Mouse (Mus musculus): ENCODE results near the gene Eef1b2. TPM values are rescaled to one million over a fixed set of nuclear protein-coding genes. Genes with fewer than 3 reads are reported as not detected.

Gene Eef1b2
- total RNA-seq, 2 experiments from 2014 or later = 413 to 418 TPM

DNA sequence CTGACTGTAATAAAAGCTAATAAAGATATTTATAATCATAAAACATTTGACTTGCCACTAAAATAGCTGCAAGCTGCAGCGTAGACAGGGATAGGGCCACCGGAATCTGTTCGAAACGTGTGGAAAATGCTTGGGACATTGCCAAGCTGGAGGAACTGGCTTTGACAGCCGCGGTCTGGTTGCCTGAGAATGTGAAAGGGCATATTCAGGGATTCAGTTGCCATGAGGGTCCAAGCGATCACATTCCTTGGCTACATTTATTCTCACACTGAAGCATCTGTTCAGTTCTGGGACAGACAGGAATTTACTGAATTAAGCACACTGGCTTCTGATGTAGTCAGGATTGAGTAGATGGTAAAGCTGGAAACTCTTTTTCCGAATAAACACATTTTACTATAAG lies 14.2 kb downstream of the Eef1b2 start:
- intact Hi-C loops (cut with DNase I) = no loop called here
- no peak for DNase-seq

DNA sequence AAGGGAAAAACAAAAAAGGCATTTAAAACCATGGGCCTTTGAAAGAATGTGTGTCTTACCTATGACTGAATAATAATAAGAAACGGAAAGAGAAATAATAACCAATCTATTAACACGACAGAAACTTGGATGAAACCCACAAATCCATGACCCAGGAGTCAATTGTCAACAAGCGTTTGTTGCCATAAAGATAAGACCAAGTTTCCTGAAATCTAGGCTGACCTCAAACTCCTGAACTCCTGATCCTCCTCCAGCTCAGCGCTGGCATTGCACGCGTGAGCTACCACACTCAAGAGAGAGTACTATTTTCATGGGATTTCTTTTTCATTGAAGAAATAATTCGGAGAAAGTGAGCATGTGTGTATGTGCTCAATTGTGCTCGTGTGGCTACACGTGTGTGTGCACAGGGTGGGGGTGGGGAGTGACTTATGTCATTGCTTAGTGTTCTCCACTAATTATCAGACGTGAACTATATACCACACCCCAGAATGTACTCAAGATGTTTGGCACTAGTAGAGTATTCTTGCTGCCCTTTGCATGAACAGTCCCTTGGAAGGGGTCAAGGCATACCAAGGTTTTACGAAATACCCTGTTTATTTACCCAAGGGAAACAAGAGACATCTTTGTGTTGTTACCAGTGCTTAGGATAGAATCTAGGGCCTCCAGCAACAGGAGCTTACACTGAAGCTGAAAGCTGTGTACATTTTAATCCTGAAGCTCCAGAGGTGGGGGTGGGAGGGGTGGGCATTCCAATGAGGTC lies 15.9 kb downstream of the Eef1b2 start:
- intact Hi-C loops (cut with DNase I) = no loop called here

DNA sequence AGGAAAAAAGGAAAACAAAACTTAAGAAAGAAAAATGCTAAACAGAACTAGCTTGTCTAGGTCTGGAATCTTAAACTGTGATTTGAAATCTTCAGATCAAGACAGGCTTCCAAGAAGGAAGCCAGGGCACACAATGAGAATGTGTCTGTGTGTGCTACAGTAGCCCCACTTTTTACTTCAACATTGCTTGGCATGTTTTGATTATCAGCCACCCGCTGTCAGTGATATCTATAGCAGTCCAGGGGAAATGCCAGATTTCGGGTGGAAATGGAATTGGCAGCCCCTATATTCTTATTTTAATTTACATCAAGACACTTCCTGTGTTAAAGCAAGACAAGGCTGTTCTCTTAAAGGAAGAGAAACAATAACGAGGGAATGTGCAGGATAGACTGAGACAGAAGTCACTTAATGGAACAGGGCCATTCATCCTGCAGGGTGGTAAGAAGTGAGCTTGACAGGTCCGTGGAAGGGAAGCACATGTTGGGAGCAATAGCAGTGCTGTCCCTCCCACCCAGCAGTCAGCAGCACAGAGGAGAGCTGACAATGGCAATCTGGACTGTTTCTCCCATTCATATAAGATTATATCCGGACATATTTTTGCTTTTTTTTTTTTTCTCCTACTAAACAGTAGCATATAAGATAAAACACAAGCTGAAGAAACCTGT lies 19.4 kb downstream of the Eef1b2 start:
- DNase-seq = no peak

More for the DNA sequence above, 15.9 kb downstream of the Eef1b2 start:
- no peak for DNase-seq

DNA sequence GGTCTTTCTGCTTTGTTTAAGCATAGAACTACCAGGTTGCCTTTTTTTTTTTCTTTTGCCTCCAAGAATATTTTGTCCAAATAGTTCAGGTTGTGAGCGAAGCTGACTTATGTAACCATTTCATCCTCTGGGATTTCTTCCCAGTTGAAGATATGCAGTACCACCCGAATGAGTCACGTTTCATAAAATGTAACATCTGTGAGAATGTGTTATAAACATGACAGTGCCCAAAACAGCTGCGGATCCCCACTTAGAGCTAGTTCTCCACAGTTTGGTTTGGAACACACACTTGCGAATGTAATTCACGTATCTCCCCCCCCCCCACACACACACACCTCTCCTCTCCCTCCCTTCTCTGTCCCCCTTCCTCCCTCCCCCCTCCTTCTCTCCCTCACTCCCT lies 22.8 kb downstream of the Eef1b2 start:
- intact Hi-C loops (cut with DNase I) = no loop called here
- no peak for DNase-seq

More for the DNA sequence above, 19.4 kb downstream of the Eef1b2 start:
- intact Hi-C loops (cut with DNase I) = no loop called here

DNA sequence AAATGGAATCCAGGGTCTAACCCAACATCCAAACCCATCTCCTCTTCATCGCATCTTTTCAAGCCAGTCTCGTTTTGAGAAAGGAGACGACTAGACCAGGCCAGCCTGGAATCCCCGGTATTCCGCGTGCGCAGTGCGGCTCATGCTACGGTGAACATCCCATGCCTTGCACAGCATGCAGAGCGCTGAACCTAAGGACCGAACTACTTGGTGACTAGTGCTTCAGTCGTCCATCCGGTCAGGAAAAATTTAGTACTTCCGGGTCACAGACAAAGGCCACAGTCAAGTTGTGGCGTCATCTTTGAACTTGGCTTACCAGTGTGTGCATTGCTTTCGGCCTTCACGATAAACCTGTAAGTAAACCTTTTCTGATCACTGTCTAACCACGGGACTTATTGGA lies 23.7 kb downstream of the Eef1b2 start:
- no peak for DNase-seq
- intact Hi-C loops (cut with DNase I) = no loop called here

DNA sequence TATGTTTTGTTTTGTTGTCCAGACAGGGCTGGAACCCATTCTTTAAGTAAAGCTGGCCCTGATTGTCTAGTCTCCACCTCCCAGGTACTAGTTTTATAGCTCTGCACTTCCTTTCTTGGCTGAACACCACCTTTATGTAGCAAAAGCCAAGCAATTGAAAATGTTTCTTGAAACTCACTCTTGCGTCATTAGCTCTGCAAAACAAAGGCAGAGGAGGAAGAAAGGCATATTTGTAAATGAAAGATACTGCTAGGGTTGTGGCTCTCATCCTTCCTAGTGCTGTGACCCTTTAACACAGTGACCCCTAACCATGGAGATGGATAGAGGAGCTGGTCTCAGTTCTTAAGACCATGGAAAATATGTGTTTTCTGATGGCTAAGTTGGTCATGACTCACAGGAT lies 25.0 kb downstream of the Eef1b2 start:
- no peak for DNase-seq
- intact Hi-C loops (cut with DNase I) = no loop called here

DNA sequence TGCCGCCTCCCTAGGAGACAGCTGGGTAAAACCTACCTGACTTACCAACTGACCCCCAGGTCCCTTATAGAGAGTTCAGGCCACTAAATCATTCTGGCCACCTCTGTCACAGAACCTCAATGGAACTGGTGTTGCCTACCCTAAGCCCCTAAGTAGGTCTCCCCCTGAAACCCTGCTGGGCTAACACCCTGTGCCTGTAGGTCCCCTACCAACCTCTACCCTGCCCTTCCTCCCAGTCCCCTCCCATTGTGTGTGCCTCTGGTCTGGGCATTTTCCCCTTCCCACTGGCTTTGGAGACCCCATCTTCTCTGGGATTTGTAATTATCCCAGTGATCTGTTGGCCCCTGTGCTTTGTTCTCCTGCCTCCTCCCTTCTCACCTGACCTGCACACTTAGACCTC lies 26.8 kb downstream of the Eef1b2 start:
- intact Hi-C loops (cut with DNase I) = no loop called here
- DNase-seq = no peak

DNA sequence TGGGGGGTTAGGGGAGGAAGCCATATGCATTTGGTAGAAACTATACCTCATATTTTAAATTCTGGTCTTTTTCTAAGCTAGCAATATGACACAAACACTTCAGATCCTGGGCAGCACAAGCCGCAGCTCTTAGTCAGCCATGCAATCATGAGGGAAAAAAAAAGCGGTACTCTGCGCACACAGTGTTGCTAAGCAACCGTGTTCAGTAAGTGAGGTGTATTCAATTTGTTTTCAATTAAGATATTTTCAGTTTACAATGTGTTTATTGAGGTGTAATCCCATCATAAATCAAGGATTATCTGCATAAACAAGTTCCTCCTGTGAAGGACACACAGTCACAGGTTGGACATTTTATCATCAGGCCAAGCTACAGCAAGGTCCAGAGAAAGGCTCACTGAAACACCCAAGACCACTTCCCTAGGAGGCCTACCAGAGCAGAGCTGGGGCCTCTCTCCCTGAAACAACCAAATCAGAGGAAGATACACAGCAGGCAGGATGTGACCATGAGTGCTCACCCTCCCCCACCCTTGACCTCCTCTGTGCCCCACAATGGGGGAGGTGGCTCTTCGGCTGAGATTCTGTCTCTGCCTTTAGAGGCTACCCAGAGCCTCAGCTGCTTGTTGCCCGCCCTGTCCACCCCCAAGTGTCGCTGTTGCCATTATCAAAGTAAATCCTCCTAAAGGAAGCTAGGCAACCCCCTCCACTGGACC lies 27.5 kb downstream of the Eef1b2 start:
- no peak for DNase-seq
- intact Hi-C loops (cut with DNase I) = no loop called here

DNA sequence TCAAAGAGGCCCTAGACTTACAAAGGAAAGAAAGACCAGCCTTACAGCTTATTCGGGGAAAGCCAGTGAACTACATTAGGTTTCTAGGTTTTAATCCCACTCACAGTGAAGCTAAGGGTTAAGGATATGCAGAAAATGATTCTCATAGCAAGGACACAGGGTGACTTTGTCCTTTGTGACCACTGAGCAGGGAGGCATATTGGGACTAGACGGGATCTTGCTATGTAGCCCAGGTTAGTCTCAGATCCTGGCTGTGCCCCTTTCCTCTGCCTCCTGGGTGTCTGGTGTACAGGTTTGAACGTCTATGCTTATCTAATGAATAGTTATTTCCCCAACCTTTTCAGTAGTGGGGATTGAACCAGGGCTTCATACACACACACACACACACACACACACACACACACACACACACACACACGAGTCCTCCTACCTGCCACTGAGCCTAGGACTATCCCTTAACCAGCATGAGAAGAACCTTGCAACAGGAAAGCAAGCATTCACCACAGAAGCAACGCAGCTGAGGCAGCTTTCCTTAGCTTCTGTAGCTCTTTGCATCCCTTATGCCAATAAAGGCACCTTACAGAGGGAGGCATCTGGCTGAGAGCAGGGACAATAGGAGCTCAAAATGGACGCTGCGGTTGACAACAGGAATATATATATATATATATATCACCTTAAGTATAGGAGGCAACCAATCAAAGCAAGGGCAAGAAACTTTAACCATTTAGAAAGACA lies 28.2 kb downstream of the Eef1b2 start:
- no peak for DNase-seq
- intact Hi-C loops (cut with DNase I) = no loop called here

DNA sequence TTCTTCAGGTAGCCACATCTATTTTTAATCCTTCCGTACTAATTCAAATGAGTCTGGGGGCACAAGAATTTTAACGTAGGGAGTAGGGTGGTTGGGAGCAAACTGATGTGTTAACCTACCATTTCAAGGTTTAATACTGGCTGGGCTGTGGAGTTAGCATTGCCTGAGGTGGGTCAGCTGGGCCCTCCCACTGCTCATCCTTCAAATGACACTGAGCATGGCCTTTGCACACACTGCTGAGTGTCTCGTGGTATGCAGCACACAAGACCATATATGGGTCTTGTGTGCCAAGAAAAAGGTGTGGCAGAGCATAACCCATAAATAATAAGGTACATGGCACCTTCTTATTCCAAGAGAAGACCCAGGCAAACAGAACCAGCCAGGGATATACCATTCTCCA lies 31.0 kb downstream of the Eef1b2 start:
- intact Hi-C loops (cut with DNase I) = no loop called here
- DNase-seq = no peak

DNA sequence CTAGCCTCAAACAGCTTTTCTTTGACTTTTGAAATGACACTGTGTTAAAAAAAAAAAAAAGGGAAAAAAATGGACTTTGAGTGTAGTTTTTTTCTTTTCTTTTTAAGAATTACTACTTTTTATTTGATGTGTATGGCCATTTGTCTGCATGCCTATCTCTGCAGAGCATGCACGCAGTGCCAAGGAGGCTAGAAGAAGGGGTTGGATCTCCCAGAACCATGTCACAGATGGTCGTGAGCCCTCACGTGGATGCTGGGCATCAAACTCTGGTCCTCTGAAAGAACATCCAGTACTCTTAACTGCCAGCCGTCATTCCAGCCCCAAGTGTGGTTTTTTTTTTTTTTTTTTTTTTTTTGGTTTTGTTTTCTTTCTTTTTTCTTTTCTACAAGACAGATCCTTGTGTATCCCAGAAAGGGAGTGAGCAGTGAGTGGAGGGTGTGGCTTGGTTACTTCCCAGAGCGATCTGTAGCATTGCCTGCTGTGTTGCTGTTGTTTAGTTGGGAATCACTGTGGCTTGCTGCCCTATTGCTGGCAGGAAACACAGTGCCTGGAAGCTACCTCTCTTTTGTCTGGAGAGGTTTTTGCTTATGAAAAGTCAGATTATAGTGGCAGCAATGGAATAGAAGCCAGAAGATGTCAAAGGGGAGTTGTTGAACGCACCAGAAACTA lies 33.4 kb downstream of the Eef1b2 start:
- intact Hi-C loops (cut with DNase I) = no loop called here
- no peak for DNase-seq

DNA sequence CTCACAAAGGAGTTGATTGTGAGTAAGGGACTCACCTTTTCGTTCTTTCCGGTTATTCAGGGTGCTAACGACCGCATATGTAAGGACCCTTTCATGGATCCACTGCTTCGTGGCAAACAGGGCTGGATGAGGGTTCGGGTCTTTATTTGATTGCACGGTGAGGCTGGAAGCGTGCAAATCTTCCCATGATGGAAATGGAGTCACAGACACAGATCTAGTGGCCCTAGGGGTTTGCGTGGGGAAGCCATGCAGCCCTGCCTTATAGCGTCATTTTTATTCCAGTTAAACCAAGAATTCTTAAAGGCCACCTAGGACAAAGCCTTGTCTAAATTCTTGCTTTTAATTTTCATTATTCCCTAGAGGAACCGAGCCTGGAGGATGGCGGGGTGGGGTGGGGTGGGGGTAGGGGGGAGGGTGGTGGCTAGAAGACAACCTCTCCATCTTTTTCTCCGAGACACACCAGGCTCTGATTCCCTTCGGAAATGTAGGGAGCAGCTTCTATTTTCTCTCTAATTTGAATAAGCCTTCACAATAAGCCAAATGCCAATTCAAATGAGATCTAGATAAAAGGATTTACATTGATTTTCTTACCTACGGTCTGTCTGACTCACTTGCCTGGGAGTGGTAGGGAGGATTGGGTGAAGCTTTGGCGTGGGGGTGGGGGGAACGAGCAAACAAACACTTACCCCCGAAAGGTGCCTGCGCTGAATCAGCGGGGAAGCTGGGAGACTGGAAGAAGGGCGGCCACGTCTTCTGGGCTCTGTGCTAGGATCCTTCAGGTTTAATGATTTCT lies 37.0 kb downstream of the Eef1b2 start:
- intact Hi-C loops (cut with DNase I) = no loop called here
- DNase-seq = no peak

DNA sequence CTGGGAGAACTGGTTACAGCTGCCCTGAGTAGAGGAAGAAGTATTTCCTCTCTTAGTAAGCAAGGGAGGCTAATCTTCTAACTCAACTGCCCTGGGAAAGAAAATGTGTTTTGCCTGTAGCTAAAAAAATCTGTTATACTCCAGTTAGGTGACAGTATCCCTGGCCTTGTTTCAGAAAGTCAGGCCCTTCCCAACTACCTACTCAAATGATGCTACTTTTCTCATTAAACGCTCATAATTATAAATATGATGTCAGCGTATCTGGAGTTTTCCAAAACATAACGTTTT lies 37.6 kb downstream of the Eef1b2 start, which contains the start of gene Gpr1:
Gene Gpr1 (minus strand): TSS at position 273 of the 288 bp plus-strand sequence.
- DNase-seq = no peak
- intact Hi-C loops (cut with DNase I) = no loop called here

DNA sequence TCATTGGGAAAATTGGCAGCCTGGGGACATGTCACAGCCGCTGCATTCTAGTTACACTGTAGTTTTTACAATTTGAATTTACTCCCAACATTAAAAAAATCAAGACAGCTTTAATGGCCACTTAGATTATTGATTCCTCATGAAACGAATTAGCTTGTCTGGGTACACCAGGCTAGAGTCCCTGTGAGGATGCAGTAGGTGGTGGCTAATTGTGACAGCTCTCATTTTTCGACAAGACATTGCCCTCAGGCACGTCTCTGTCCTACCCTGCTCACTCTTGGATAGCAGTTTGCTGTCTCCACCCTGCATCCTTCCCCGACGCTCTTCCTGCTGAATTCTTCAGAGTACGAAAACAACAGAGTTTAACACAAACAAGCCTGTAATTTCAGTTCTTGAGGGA lies 38.0 kb downstream of the Eef1b2 start:
- no peak for DNase-seq
- intact Hi-C loops (cut with DNase I) = no loop called here

DNA sequence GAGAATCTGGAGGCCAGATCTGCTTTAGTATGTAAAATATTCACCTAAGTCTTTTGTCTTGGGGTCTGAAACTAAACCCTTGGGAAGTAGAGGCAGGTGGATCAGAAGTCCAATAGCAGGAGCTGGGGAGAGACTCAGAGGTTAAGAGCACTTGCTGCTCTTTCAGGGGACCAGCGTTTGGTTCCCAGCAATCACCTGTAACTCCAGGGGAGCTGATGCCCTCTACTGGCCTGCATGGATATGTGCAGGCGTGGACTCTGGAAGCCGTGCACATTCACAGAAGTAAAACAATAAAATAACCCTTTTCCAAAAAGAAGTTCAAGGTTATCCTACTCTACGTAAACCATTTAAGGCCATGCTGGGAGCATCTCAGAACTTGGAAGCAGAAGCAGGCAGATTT lies 42.7 kb downstream of the Eef1b2 start:
- DNase-seq = no peak

DNA sequence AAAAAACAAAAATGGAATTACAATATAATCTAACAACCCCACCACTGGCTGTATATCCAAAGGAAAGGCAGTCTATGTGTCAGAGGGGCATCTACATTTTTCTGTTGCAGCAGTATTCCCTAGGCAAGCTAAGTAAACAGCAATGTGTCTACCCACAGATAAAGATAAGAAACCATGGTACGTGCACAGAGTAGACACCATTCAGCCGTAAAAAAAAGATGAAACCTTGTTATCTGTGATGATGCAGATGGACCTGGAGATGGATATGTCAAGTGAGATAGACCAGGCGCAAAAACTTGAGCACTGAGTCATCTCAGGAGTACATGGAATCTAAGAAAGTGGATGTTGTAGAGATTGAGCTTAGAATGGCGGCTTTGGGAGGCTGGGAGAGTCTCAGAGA lies 48.4 kb downstream of the Eef1b2 start:
- DNase-seq = no peak
- intact Hi-C loops (cut with DNase I) = no loop called here

More for the DNA sequence above, 42.7 kb downstream of the Eef1b2 start:
- intact Hi-C loops (cut with DNase I) = no loop called here

DNA sequence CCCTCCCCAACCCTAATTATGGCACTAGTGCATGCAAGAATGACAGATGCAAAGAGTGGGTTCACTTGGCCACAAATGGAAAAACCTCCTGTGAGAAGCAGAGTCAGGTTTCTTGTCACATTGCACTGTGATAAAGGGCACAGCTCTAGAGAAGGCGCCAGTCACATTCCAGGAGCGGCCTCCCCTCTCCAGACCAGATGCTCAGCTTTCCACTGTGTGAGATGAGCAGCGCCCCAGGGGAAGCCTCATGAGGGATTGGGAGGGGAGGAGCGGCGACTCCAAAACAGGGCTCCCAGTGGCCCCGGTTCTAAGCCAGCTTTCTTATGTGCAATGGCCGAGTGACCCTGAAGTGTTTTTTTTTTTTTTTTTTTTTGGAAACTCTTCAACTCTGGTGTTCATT lies 49.3 kb downstream of the Eef1b2 start:
- no peak for DNase-seq
- intact Hi-C loops (cut with DNase I) = no loop called here

DNA sequence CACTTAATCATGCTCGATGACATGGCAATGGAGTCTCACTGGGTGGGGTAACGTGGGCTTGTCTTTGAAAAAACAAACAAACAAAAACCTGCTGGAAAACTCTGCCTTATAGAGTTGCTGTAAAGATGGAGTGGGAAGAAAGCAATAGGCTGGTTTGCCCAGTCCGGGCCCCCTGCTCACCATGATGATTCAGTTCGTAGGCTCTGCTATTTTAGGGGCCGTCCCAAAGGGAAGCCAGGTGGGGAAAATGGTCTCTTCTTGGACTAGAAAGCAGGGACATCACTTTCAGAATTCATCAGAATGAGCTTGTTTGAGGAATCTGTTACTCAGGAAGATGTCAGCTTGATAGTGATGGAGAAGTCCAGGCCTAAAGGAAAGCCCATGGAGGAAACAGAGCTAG lies 50.6 kb downstream of the Eef1b2 start:
- intact Hi-C loops (cut with DNase I) = no loop called here
- DNase-seq = no peak
